ENCODE assay signal across 13 mouse cellular contexts in genomic region chr16:85195622-85196021, GRCm38 (mm10). TPM values are rescaled to one million over a fixed set of nuclear protein-coding genes. Genes with fewer than 3 reads are reported as not detected.
DNase-seq lines count a peak whose midpoint lies in the region; ATAC-seq lines count a peak whose summit lies in the region.
"Had no signal": no experiment of that assay in that cellular context is flagged by ENCODE, and none has a peak within 500 bp of the region (broad histone marks: within the 10 kb centered on the region; RNA-seq: fewer than 3 reads in every experiment).

No protein-coding gene starts in this region.

- WGBS in kidney, embryonic 15.5 days = 62% methylated on average over 6 of the region's 6 CpGs
- 69% methylated on average over 6 of the region's 6 CpGs for WGBS in embryonic facial prominence, embryonic 14.5 days
- 81% methylated on average over 6 of the region's 6 CpGs for WGBS in forebrain, embryonic 16.5 days

- ATAC-seq in kidney, embryonic 15.5 days (replicated peaks; ENCODE audit: low FRiP score) = no peak
- peak; percentile 63; the same call in 1 of the 2 replicates for ATAC-seq in embryonic facial prominence, embryonic 14.5 days (ENCODE audit: low read depth)
- no peak for ATAC-seq in forebrain, embryonic 16.5 days
- ATAC-seq: activated CD4-positive, CD25-positive, alpha-beta regulatory T cell, adult 4 months; midbrain, embryonic 15.5 days had no signal

- H3K36me3 ChIP-seq in kidney, embryonic 15.5 days = no peaks in the 10 kb centered on the region
- no peaks in the 10 kb centered on the region for H3K36me3 ChIP-seq in embryonic facial prominence, embryonic 14.5 days (ENCODE audit: control insufficient read depth, insufficient read depth, low read length)
- no peaks in the 10 kb centered on the region for H3K36me3 ChIP-seq in forebrain, embryonic 16.5 days (ENCODE audit: control insufficient read depth, insufficient read depth)
- H3K36me3 ChIP-seq: liver, embryonic 13.5 days; midbrain, embryonic 15.5 days; neural tube, embryonic 12.5 days had no signal

- no peak overlapping the region for H3K4me2 ChIP-seq in kidney, embryonic 15.5 days
- no peak overlapping the region for H3K4me2 ChIP-seq in embryonic facial prominence, embryonic 14.5 days (ENCODE audit: low read depth, low read length)
- H3K4me2 ChIP-seq in forebrain, embryonic 16.5 days (ENCODE audit: low read length) = no peak overlapping the region
- H3K4me2 ChIP-seq: liver, embryonic 13.5 days; midbrain, embryonic 15.5 days; neural tube, embryonic 12.5 days had no signal

- DNase-seq in kidney, adult 11 months = peak; percentile 8
- peak; percentile 4 for DNase-seq in NIH3T3 (ENCODE audit: low read depth)
- peak; percentile 54 for DNase-seq in embryonic facial prominence, embryonic 14.5 days (ENCODE audit: low spot score)
- peak; percentile 34 to 50 for DNase-seq in heart, postnatal 36 days
- DNase-seq in cerebellum, adult 9-11 months = no peak
- DNase-seq: cerebellum, adult 18-20 months; liver, embryonic 13.5 days; thymus, postnatal 25 days had no signal

- no peak overlapping the region for H3K4me3 ChIP-seq in kidney, embryonic 15.5 days (replicated peaks)
- H3K4me3 ChIP-seq in embryonic facial prominence, embryonic 14.5 days (ENCODE audit: low read depth, low read length) = no peak overlapping the region
- H3K4me3 ChIP-seq in forebrain, embryonic 16.5 days (replicated peaks; ENCODE audit: low read length) = no peak overlapping the region
- H3K4me3 ChIP-seq: liver, embryonic 13.5 days; midbrain, embryonic 15.5 days; neural tube, embryonic 12.5 days had no signal

- intact Hi-C loops in heart, postnatal 36 days (cut with DNase I) = no loop called here

- H3K9me3 ChIP-seq in kidney, embryonic 15.5 days (replicated peaks) = no peaks in the 10 kb centered on the region
- H3K9me3 ChIP-seq in embryonic facial prominence, embryonic 14.5 days (ENCODE audit: control insufficient read depth, low read length) = no peaks in the 10 kb centered on the region
- no peaks in the 10 kb centered on the region for H3K9me3 ChIP-seq in forebrain, embryonic 16.5 days (ENCODE audit: control insufficient read depth, low read length)
- H3K9me3 ChIP-seq: liver, embryonic 13.5 days; midbrain, embryonic 15.5 days; neural tube, embryonic 12.5 days had no signal

- H3K9ac ChIP-seq in kidney, embryonic 15.5 days = no peak overlapping the region
- H3K9ac ChIP-seq in embryonic facial prominence, embryonic 14.5 days (ENCODE audit: low read depth, low read length) = no peak overlapping the region
- no peak overlapping the region for H3K9ac ChIP-seq in forebrain, embryonic 16.5 days (replicated peaks; ENCODE audit: low read depth, low read length)
- H3K9ac ChIP-seq: liver, embryonic 13.5 days; midbrain, embryonic 15.5 days; neural tube, embryonic 12.5 days had no signal

- H3K4me1 ChIP-seq in kidney, embryonic 15.5 days = no peaks in the 10 kb centered on the region
- no peaks in the 10 kb centered on the region for H3K4me1 ChIP-seq in embryonic facial prominence, embryonic 14.5 days (ENCODE audit: control insufficient read depth, insufficient read depth, low read length)
- H3K4me1 ChIP-seq in forebrain, embryonic 16.5 days (replicated peaks; ENCODE audit: control insufficient read depth, insufficient read depth, low read length) = no peaks in the 10 kb centered on the region
- H3K4me1 ChIP-seq: liver, embryonic 13.5 days; midbrain, embryonic 15.5 days; neural tube, embryonic 12.5 days had no signal

- no peak overlapping the region for H3K27ac ChIP-seq in kidney, embryonic 15.5 days
- no peak overlapping the region for H3K27ac ChIP-seq in embryonic facial prominence, embryonic 14.5 days (replicated peaks; ENCODE audit: low read depth, low read length)
- no peak overlapping the region for H3K27ac ChIP-seq in forebrain, embryonic 16.5 days (ENCODE audit: low read length)
- H3K27ac ChIP-seq: liver, embryonic 13.5 days; midbrain, embryonic 15.5 days; neural tube, embryonic 12.5 days had no signal

- H3K27me3 ChIP-seq in kidney, embryonic 15.5 days = no peaks in the 10 kb centered on the region
- H3K27me3 ChIP-seq in embryonic facial prominence, embryonic 14.5 days (replicated peaks; ENCODE audit: control insufficient read depth, insufficient read depth, low read length) = no peaks in the 10 kb centered on the region
- H3K27me3 ChIP-seq in forebrain, embryonic 16.5 days (replicated peaks; ENCODE audit: control insufficient read depth, insufficient read depth, low read length) = no peaks in the 10 kb centered on the region
- H3K27me3 ChIP-seq: liver, embryonic 13.5 days; midbrain, embryonic 15.5 days; neural tube, embryonic 12.5 days had no signal

RNA-seq across cellular contexts. Expression of gene App, which starts 22.1 kb away (rescaled TPM):
- polyA plus RNA-seq in kidney, embryonic 15.5 days (2015; fragmentation: Nextera tagmentation; extraction: Ambion mirVana) = 269 and 292 TPM in 2 replicates
- polyA plus RNA-seq in embryonic facial prominence, embryonic 14.5 days (2014; fragmentation: Nextera tagmentation; extraction: Ambion mirVana) = 239 and 259 TPM in 2 replicates
- 100 to 1,000 TPM; 144 to 157 TPM for total RNA-seq in heart, postnatal 36 days (2021)
- polyA plus RNA-seq in forebrain, embryonic 16.5 days (2015; fragmentation: Nextera tagmentation; extraction: Ambion mirVana) = 287 and 288 TPM in 2 replicates
